Mouse (Mus musculus): ENCODE results near the gene Tbcel. TPM values are rescaled to one million over a fixed set of nuclear protein-coding genes. Genes with fewer than 3 reads are reported as not detected.

Gene Tbcel
- 8.8 TPM for polyA plus RNA-seq (2017; shearing (Covaris generic))

GRCm38 (mm10) chr9:42507709-42508108 lies at the start of gene Tbcel:
Gene Tbcel, minus strand, starts transcription at chr9:42507809.

DNA sequence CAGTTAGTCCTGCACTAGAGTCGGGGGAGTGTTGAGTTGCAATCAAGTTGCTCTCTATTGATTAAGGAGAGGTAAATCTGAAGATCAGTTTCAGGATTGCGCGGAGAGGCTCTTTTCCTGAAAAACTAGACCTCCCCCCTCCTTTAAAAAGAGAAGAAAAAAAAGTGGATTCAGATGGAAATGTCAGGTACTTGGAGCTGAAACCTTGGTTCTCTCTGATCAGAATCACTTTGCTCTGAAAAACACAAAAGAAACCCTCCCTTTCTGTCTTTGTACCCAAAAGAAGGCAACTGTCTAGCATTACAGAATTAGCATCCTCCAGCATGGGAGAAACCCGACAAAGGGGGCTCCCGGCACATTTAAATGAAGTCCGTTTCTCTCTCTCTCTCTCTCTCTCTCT lies 107.8 kb downstream of the Tbcel start, which contains the start of gene Tecta:
Tecta (minus strand) TSS at position 101 of the 400 bp plus-strand sequence.

Other genes starting within 250 kb of the Tbcel start
- 97.1 TPM for gene Sc5d, start 243.6 kb downstream of the Tbcel start, polyA plus RNA-seq (2017; shearing (Covaris generic))
- not detected for gene Tecta, start 107.9 kb downstream of the Tbcel start, polyA plus RNA-seq (2017; shearing (Covaris generic))